Mouse (Mus musculus): ENCODE results near the gene Pde6d.

The Pde6d gene

DNA sequence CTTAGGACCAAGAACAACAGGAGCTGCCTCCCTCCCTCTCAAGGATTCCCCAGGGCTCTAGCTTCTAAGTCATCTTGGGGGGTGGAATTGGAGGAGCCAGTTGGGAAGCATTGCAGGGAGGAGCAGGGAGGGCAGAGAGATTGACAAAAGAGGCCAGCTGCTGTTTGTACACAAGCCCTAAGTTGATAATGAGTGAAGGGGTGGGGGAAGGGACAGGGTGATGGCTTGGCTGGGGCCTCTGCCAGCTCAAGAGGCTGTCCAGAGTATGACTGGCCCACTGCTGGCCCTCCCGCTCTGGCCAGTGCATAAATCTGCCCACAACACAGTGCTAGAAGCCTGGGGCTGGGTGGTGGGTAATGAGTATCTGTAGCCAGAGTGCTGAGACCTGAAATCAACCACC lies 77.0 kb downstream of the Pde6d start:
- Histone ChIP-seq H3K4me3 (replicated peaks; ENCODE audit: low read length) (peak overlapping the region; percentile 82), H3K36me3 (ENCODE audit: insufficient read depth, low read length) (no peaks in the 10 kb centered on the region), H3K9me3 (ENCODE audit: low read length) (no peaks in the 10 kb centered on the region), H3K27me3 (ENCODE audit: insufficient read depth, low read length) (no peaks in the 10 kb centered on the region), H3K4me1 (replicated peaks; ENCODE audit: low read depth, low read length) (peaks cover 90% of the 10 kb centered on the region)
- no peak for TF ChIP-seq CTCF (conservative IDR thresholded peaks at IDR 0.05; ENCODE audit: low read length)

DNA sequence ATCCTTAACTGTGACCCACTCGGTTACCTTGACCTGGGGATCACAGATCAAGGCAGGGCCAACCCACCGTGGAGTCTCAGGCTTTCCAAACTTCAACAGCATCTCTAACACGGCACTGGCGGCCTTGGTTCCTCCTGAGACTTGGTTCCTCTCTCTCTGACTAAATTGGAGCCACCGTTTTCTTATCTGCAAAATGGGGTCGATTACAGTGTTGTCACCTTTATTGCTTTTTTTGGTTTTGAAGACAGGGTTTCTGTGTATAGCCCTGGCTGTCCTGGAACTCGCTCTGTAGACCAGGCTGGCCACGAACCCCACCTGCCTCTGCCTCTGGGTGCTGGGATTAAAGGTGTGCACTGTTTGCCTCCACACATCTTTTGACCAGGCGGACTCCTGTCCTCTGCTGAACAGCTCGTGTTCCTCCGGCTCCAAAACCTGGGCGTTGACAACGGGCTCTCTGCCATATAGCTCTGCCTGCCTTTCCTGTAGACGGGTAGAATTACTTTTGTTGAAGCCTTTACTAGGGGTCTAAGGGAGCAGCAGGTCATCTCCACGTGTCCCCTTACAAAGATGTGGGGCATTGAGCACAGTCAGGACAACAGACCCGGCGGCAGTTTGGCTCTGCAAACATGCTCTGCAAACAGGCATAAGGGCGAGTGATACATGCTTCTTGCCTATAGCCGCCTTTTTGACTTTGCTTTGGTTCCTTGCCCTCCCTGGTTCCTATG lies 77.6 kb downstream of the Pde6d start:
- Histone ChIP-seq H3K4me1 (replicated peaks; ENCODE audit: low read depth, low read length) (peaks cover 90% of the 10 kb centered on the region), H3K27me3 (ENCODE audit: insufficient read depth, low read length) (no peaks in the 10 kb centered on the region), H3K4me3 (replicated peaks; ENCODE audit: low read length) (peak overlapping the region; percentile 82), H3K36me3 (ENCODE audit: insufficient read depth, low read length) (no peaks in the 10 kb centered on the region), H3K9me3 (ENCODE audit: low read length) (no peaks in the 10 kb centered on the region)
- TF ChIP-seq NANOG (IDR thresholded peaks at IDR 0.05; ENCODE audit: borderline replicate concordance, low read length) = no peak
- TF ChIP-seq POU5F1 (IDR thresholded peaks at IDR 0.05; ENCODE audit: borderline replicate concordance, low read length) = no peak
- TF ChIP-seq CTCF (conservative IDR thresholded peaks at IDR 0.05; ENCODE audit: low read length) = no peak

DNA sequence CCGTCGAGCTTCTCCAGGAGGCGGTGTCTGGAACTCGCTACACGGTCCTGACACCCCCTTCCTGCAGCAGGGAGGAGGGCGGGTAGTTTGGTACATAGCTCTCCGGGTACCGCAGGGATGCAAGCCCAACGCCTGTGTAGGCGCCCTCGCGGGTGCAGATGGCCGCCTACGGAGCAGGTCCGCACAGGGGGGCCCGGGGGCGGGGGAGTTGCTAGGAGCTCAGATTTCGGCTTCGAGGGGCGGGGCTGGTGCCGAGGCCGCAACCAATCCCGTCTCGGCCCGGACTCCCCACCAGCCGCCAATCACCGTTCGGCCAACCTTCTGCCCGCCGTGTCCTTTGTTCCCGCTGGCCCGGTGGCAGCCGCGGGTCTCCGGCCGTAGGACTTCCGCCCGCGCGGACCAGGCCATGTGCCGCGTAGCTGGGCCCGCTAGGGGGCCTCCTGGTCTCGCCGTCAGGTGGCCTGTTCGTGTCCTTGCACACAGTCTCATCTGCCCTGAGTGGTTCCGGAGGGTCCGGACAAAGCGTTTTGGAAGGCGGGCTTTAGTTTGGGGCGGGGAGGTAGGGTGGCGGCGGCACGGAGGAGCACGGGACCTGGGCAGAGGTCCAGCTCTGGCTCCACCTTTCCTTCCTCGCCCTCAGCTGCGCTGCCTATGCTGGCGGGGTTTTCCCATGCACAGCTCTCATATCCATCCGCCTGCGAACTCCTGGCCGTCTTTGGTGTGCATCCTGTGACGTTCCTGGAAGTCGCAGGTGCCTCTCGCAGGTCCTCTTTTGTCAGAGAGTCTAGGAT lies 78.3 kb downstream of the Pde6d start:
- H3K4me3 ChIP-seq (replicated peaks; ENCODE audit: low read length) = peak overlapping the region; percentile 82
- H3K27me3 ChIP-seq (ENCODE audit: insufficient read depth, low read length) = no peaks in the 10 kb centered on the region
- no peaks in the 10 kb centered on the region for H3K36me3 ChIP-seq (ENCODE audit: insufficient read depth, low read length)
- no peaks in the 10 kb centered on the region for H3K9me3 ChIP-seq (ENCODE audit: low read length)
- TF ChIP-seq POU5F1 (IDR thresholded peaks at IDR 0.05; ENCODE audit: borderline replicate concordance, low read length) (no peak), NANOG (IDR thresholded peaks at IDR 0.05; ENCODE audit: borderline replicate concordance, low read length) (no peak), CTCF (conservative IDR thresholded peaks at IDR 0.05; ENCODE audit: low read length) (no peak)
- H3K4me1 ChIP-seq (replicated peaks; ENCODE audit: low read depth, low read length) = peaks cover 90% of the 10 kb centered on the region

DNA sequence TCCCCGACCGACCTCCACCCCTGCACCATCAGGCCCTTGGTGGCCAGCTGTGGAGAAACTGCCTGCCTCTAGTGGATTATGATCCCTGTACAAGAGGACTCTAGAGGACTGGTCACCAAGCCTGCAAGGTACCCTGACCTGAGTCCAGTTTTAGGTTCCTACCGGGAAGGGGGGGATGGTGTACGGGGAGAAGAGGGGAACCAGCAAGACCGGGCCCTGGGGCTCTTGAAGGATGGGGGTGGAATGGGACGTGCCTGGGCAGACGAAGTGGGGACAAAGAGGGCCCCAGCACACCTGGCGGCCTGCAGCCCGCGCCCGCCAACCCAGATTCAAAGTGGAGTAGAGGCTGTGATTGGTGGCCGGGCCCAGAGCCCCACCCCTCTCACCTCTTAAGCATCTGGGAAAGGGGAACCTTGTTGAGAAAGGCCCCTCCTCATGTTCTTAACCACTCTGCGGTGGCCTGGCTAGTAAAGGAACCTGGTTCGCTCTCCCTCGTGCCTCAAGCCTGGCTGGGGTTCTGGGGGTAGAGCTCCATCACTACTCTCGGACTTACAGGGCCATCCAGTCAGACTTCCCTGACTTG lies 79.2 kb downstream of the Pde6d start:
- H3K9me3 ChIP-seq (ENCODE audit: low read length) = no peaks in the 10 kb centered on the region
- peaks cover 90% of the 10 kb centered on the region for H3K4me1 ChIP-seq (replicated peaks; ENCODE audit: low read depth, low read length)
- H3K27me3 ChIP-seq (ENCODE audit: insufficient read depth, low read length) = no peaks in the 10 kb centered on the region
- H3K36me3 ChIP-seq (ENCODE audit: insufficient read depth, low read length) = no peaks in the 10 kb centered on the region
- no peak for TF ChIP-seq NANOG (IDR thresholded peaks at IDR 0.05; ENCODE audit: borderline replicate concordance, low read length)
- TF ChIP-seq CTCF (conservative IDR thresholded peaks at IDR 0.05; ENCODE audit: low read length) = no peak
- TF ChIP-seq POU5F1 (IDR thresholded peaks at IDR 0.05; ENCODE audit: borderline replicate concordance, low read length) = no peak
- H3K4me3 ChIP-seq (replicated peaks; ENCODE audit: low read length) = peak overlapping the region; percentile 82

DNA sequence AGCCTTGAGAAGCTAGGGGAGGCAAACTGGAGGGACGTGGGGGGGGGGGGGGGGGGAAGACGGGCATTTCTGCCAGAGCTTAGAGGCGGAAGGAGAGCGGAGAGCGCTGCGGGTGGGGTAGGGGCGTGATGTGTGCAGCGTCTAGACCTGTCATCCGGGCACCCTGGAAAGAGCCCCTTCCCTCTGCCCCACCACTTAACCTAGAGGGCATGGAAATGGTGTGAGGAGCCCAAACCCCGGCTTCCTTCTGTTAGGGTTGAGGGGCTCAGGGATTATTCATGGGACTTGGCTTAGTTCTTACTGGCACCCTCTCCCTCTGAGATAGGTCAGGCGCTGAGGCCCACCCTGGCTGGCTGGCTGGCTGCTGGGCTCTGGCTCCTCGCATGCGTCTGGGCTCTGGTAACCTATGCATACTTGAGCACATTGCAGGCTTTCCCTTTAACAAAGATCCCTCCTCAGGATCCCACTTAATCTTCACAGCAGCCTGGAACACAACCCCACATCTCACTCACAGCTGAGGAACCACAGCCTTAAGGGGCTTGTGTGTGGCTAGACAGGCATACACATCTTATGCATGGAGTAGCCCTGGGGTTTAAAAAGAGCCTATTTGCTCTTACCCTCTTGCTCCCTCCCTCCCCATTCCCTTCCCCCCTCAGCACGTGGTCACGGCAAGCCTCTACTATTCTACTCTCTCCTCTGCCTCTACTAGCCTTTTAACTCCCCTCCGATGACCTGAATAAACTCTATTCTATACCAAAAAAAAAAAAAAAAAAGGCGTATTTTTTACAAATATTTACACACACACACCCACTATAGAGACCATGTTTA lies 80.0 kb downstream of the Pde6d start:
- no peaks in the 10 kb centered on the region for H3K27me3 ChIP-seq (ENCODE audit: insufficient read depth, low read length)
- H3K36me3 ChIP-seq (ENCODE audit: insufficient read depth, low read length) = no peaks in the 10 kb centered on the region
- peak overlapping the region; percentile 82 for H3K4me3 ChIP-seq (replicated peaks; ENCODE audit: low read length)
- no peaks in the 10 kb centered on the region for H3K9me3 ChIP-seq (ENCODE audit: low read length)
- no peak for TF ChIP-seq NANOG (IDR thresholded peaks at IDR 0.05; ENCODE audit: borderline replicate concordance, low read length)
- H3K4me1 ChIP-seq (replicated peaks; ENCODE audit: low read depth, low read length) = peaks cover 90% of the 10 kb centered on the region

DNA sequence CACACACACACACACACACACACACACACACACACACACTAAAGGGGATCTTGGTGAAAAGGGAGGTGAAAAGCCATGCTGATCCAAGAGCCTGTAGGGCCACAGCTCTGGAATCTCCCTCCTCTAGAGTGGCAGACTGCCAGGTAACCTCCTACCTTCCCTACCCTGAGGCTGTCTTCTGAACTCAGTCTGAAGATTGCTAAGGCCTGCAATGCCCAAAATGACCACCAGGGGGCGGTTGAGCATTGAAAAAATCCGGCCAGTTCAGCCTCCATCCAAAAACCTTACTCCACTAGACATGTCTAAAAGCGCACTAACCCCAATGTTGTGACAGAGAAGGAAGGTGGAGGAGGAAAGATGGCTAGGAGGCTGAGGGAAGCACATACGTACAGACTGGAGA lies 80.9 kb downstream of the Pde6d start:
- Histone ChIP-seq H3K36me3 (ENCODE audit: insufficient read depth, low read length) (no peaks in the 10 kb centered on the region), H3K9me3 (ENCODE audit: low read length) (no peaks in the 10 kb centered on the region), H3K4me1 (replicated peaks; ENCODE audit: low read depth, low read length) (peaks cover 90% of the 10 kb centered on the region), H3K4me3 (replicated peaks; ENCODE audit: low read length) (peak overlapping the region; percentile 82), H3K27me3 (ENCODE audit: insufficient read depth, low read length) (no peaks in the 10 kb centered on the region)
- TF ChIP-seq POU5F1 (IDR thresholded peaks at IDR 0.05; ENCODE audit: borderline replicate concordance, low read length) (no peak), NANOG (IDR thresholded peaks at IDR 0.05; ENCODE audit: borderline replicate concordance, low read length) (no peak), CTCF (conservative IDR thresholded peaks at IDR 0.05; ENCODE audit: low read length) (peak; percentile 99)

DNA sequence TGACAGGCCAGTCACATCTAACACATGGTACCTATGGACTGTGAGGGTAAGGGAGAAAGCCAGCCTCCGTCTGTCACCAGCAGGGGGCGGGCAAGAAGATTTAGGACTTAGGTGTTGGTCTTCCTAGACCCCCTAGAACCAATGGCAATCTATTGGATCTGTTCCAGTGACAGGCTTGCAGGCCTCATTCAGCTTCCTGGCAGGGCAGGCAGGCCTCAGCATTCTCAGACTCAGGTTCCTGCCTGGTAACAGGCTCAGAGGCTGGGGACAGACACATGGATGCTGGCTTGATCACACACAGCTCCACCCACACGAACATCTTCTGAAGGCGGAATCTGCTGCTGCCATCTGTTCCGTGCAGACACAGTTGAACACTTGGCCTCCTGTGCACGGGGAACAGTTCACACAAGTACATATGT lies 81.3 kb downstream of the Pde6d start:
- TF ChIP-seq NANOG (IDR thresholded peaks at IDR 0.05; ENCODE audit: borderline replicate concordance, low read length) = no peak
- TF ChIP-seq CTCF (conservative IDR thresholded peaks at IDR 0.05; ENCODE audit: low read length) = peak; percentile 72
- Histone ChIP-seq H3K9me3 (ENCODE audit: low read length) (no peaks in the 10 kb centered on the region), H3K4me1 (replicated peaks; ENCODE audit: low read depth, low read length) (peaks cover 90% of the 10 kb centered on the region), H3K4me3 (replicated peaks; ENCODE audit: low read length) (peak overlapping the region; percentile 82; the same call in 1 of the 2 replicates), H3K36me3 (ENCODE audit: insufficient read depth, low read length) (no peaks in the 10 kb centered on the region), H3K27me3 (ENCODE audit: insufficient read depth, low read length) (no peaks in the 10 kb centered on the region)

DNA sequence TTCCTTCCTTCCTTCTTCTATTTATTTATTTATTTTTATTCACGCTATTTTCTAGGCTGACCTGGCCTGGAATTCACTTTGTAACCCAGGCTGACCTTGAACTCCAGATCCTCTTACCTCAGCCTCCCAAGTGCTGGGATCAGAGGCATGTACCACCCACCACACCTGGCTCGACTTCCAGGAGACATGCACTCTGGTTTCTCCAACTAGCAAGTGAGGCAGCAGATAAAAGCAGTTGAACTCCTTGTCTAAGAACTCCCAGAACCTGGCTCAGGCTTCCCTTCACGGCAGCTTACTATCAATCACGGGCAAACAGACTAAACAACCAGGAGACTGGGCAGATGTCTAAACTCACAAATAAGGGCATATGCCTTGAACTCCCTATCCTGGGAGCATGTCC lies 81.7 kb downstream of the Pde6d start:
- H3K9me3 ChIP-seq (ENCODE audit: low read length) = no peaks in the 10 kb centered on the region
- TF ChIP-seq POU5F1 (IDR thresholded peaks at IDR 0.05; ENCODE audit: borderline replicate concordance, low read length) (no peak), NANOG (IDR thresholded peaks at IDR 0.05; ENCODE audit: borderline replicate concordance, low read length) (no peak), CTCF (conservative IDR thresholded peaks at IDR 0.05; ENCODE audit: low read length) (no peak)
- no peaks in the 10 kb centered on the region for H3K27me3 ChIP-seq (ENCODE audit: insufficient read depth, low read length)
- H3K36me3 ChIP-seq (ENCODE audit: insufficient read depth, low read length) = no peaks in the 10 kb centered on the region
- H3K4me1 ChIP-seq (replicated peaks; ENCODE audit: low read depth, low read length) = peaks cover 90% of the 10 kb centered on the region
- H3K4me3 ChIP-seq (replicated peaks; ENCODE audit: low read length) = no peak overlapping the region; the same call in 1 of the 2 replicates
